Mouse (Mus musculus) embryonic facial prominence, embryonic 13.5 days (tissue): Measurements from ENCODE around the gene Tle1. TPM values are rescaled to one million over a fixed set of nuclear protein-coding genes. Genes with fewer than 3 reads are reported as not detected.
A peak's percentile ranks its signal among the peaks of the same experiment; 100 is the strongest.

ENCODE experiments used
- ATAC-seq: fragments of 200-750 bp; cut with Nextera tagmentation; 2 replicates; pipeline ENCODE4 v1.8.0; 2017; ENCODE audit warnings: low read depth; ENCODE audit not compliant: insufficient number of reproducible peaks, insufficient read depth, low FRiP score, low TSS enrichment
- H3K27ac ChIP-seq: fragments of 300-500 bp; sonication (generic); 2 replicates; pipeline ENCODE4 v1.5.1; 2015; ENCODE audit warnings: moderate library complexity, mild to moderate bottlenecking, inconsistent platforms
- H3K27me3 ChIP-seq: fragments of 300-500 bp; sonication (generic); 2 replicates; pipeline ENCODE4 v1.6.1; 2015; ENCODE audit warnings: mild to moderate bottlenecking, inconsistent platforms
- H3K36me3 ChIP-seq: fragments of 300-500 bp; sonication (generic); 2 replicates; pipeline ENCODE4 v1.6.1; 2015; ENCODE audit warnings: mild to moderate bottlenecking, inconsistent platforms
- H3K4me1 ChIP-seq: fragments of 300-500 bp; sonication (generic); 2 replicates; pipeline ENCODE4 v1.6.1; 2015; ENCODE audit warnings: inconsistent platforms
- H3K4me2 ChIP-seq: fragments of 300-500 bp; sonication (generic); 2 replicates; pipeline ENCODE4 v1.6.1; 2015; ENCODE audit warnings: moderate library complexity, mild to moderate bottlenecking, inconsistent platforms
- H3K4me3 ChIP-seq: fragments of 300-500 bp; sonication (generic); 2 replicates; pipeline ENCODE4 v1.5.1; 2015; ENCODE audit warnings: mild to moderate bottlenecking, inconsistent platforms
- H3K9ac ChIP-seq: fragments of 300-500 bp; sonication (generic); 2 replicates; pipeline ENCODE4 v1.6.1; 2015; ENCODE audit warnings: mild to moderate bottlenecking, inconsistent platforms
- H3K9me3 ChIP-seq: fragments of 300-500 bp; sonication (generic); 2 replicates; pipeline ENCODE4 v1.6.1; 2016; ENCODE audit warnings: inconsistent platforms
- whole genome bisulfite sequencing: fragments of 180-500 bp; shearing (Covaris S2); methylation state at CpG from one replicate; pipeline ENCODE4 v1.1.7; 2015; ENCODE audit warnings: mixed read lengths; 5-methylcytosine and 5-hydroxymethylcytosine counted together
- polyA plus RNA-seq: library from polyadenylated mRNA; unstranded; fragments of >200 nt; fragmentation: Nextera tagmentation; extraction: Ambion mirVana; gene quantifications from 2 replicates; pipeline ENCODE4 v1.2.1, GENCODE M21; 2015

The Tle1 gene
- polyA plus RNA-seq, 1 experiment from 2014 or later, result 36.7 TPM

DNA sequence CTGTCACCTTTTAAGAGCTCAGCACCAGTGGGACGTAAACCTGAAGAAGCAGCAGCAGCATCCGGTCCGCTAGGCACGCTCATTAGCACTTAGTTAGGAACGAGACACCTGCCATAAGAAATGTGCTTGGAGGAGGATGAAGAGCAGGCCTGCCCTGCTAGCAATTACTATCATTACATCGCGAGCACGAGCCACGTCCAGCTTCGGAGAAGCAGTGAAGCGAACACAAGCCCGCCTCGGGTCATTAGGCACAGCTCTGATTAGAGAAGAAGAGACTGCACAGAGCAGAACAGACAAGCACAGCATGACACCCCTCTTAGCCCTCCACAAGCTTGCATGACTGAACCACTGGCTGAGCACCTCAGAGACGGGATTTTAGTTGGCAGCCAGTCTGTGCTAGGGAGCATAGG lies 40.6 kb downstream of the Tle1 start:
- Histone ChIP-seq H3K27ac (no peak overlapping the region), H3K36me3 (peaks cover 50% of the 10 kb centered on the region), H3K4me3 (no peak overlapping the region), H3K27me3 (no peaks in the 10 kb centered on the region), H3K4me2 (no peak overlapping the region), H3K9me3 (no peaks in the 10 kb centered on the region), H3K4me1 (peaks cover 9% of the 10 kb centered on the region), H3K9ac (no peak overlapping the region)
- WGBS, result 47% methylated on average over 14 of the region's 14 CpGs
- ATAC-seq, result no peak

DNA sequence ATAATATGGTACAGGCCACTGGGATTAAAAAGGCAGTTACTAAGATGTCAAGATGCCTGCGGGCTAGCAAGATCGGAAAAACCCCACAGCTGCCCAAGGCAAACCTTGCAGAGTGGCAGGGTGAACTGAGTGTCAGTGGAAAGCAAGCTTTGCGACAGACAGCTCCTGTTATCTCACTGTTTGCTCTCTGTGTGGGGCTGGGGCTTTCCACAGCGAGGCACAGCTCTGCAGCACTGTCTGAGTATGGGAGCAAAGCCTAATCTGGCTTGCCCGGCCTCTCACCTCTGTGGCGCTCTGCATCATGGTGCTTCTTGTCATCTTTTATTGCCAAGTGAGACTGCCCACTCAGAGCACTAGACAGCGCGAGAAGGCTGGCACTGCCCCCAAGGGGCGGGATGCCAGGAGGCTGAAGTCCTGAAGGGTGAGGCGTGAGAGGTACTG lies 42.8 kb downstream of the Tle1 start:
- no peak overlapping the region for H3K4me2 ChIP-seq
- WGBS, result 70% methylated on average over 10 of the region's 10 CpGs
- no peaks in the 10 kb centered on the region for H3K9me3 ChIP-seq
- H3K27me3 ChIP-seq, result no peaks in the 10 kb centered on the region
- H3K27ac ChIP-seq, result no peak overlapping the region
- peaks cover 41% of the 10 kb centered on the region for H3K36me3 ChIP-seq
- ATAC-seq, result peak; percentile 26; the same call in 1 of the 2 replicates
- H3K9ac ChIP-seq, result no peak overlapping the region
- no peak overlapping the region for H3K4me3 ChIP-seq
- peaks cover 9% of the 10 kb centered on the region for H3K4me1 ChIP-seq

DNA sequence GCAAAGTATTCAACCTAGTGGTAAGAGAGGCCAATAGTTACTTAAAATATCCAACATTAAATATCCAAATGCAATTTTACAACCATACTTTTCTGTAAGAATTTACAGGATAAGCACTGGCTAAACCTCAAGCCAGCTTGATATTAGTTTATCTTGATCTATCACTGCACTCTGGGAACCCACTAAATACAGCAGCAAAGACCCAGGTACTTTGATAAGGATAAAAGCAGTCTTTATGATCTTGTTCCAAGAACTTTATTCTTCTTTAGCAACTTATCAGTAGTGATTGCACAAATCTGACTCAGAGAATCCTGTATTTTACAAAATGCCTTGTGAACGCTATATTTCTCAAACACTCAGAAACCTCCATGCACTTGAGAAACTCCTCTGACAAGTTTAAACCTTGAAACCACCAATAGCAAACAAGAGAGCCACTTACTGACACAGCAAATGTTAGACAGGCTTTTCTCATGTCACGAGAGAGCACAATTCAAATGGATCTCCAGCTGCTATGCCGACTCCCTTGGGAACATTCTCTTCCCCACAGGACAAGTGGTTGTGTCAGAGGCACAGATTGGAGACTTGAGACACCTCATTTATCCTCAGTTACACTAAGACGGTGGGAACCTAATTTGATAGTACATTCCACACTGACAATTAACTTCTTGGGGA lies 50.1 kb downstream of the Tle1 start:
- H3K36me3 ChIP-seq, result peaks cover 18% of the 10 kb centered on the region

DNA sequence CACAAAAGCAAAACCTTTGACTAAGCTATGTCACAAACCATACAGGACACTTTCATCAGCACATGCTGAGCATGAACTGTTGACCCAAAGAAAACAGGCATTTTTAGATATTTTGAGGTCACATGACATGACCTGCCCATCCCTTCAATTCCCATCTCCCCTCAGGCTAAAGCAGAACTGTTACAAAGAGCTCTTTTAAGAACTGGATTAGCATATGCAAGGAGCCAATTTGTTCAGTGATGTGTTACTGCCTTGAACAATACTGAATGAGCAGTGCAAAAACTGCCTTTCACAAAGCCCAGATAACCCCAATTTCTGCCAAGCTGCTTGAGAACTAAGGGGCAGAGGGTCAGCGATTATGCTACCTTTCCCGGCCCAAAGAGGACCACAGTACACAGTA lies 54.7 kb downstream of the Tle1 start:
- H3K4me2 ChIP-seq, result no peak overlapping the region
- H3K4me3 ChIP-seq, result no peak overlapping the region
- H3K4me1 ChIP-seq, result peaks cover 5% of the 10 kb centered on the region
- no peak for ATAC-seq
- no peak overlapping the region for H3K9ac ChIP-seq
- no peaks in the 10 kb centered on the region for H3K27me3 ChIP-seq
- WGBS, result 21% methylated on average over 2 of the region's 2 CpGs
- no peak overlapping the region for H3K27ac ChIP-seq
- H3K36me3 ChIP-seq, result peaks cover 24% of the 10 kb centered on the region
- no peaks in the 10 kb centered on the region for H3K9me3 ChIP-seq

More for the DNA sequence above, 50.1 kb downstream of the Tle1 start:
- Histone ChIP-seq H3K9ac (no peak overlapping the region), H3K27me3 (no peaks in the 10 kb centered on the region), H3K27ac (no peak overlapping the region), H3K9me3 (no peaks in the 10 kb centered on the region), H3K4me2 (no peak overlapping the region), H3K4me1 (peaks cover 5% of the 10 kb centered on the region), H3K4me3 (no peak overlapping the region)
- WGBS, result 45% methylated on average over 4 of the region's 4 CpGs
- ATAC-seq, result no peak

DNA sequence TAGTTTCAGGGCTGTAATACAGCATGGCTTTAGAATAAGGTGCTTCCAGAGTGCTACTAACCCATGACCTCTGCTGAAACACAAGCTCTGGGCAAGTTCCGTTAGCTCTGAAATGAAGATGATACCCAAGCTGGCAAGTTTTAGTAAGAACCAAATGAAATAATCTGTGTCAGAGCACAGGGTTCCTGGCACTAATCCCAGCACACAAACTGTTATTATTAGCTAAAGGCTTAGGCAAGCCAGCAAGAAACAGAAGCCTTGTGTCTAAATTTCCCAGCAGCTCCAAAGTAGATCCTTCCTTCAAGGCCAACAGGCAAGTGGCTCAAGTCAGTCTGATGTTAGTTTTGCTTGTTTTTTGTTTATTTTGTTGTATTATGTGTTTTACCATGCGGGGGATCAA lies 56.2 kb downstream of the Tle1 start:
- peaks cover 38% of the 10 kb centered on the region for H3K36me3 ChIP-seq
- no peak overlapping the region for H3K27ac ChIP-seq
- WGBS, result 63% methylated on average over 2 of the region's 2 CpGs

DNA sequence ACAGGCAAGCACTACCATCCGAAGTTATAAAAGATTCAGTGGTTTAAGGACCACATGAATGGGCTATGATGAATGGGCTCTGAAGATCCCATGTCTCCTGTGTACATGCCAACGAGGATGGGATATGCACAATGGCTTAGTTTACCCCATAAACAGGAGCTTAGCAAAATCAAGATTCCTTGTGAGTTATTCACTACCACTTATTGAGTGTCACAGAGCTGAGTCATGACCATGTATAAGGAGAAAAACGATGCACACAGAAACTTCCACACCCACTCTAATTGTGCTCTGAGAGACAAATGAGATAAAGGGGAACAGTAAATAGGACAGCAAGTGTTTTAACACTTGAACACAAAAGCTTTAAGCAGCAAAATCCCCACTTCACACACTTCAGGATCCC lies 60.0 kb downstream of the Tle1 start:
- no peak for ATAC-seq
- Histone ChIP-seq H3K27me3 (no peaks in the 10 kb centered on the region), H3K36me3 (peaks cover 67% of the 10 kb centered on the region), H3K4me1 (no peaks in the 10 kb centered on the region), H3K9me3 (no peaks in the 10 kb centered on the region), H3K27ac (no peak overlapping the region), H3K9ac (no peak overlapping the region), H3K4me3 (no peak overlapping the region), H3K4me2 (no peak overlapping the region)
- 85% methylated on average over 3 of the region's 3 CpGs for WGBS

More for the DNA sequence above, 56.2 kb downstream of the Tle1 start:
- no peaks in the 10 kb centered on the region for H3K9me3 ChIP-seq
- H3K4me1 ChIP-seq, result peaks cover 5% of the 10 kb centered on the region
- no peak for ATAC-seq
- no peak overlapping the region for H3K9ac ChIP-seq
- no peak overlapping the region for H3K4me2 ChIP-seq
- no peak overlapping the region for H3K4me3 ChIP-seq
- no peaks in the 10 kb centered on the region for H3K27me3 ChIP-seq

DNA sequence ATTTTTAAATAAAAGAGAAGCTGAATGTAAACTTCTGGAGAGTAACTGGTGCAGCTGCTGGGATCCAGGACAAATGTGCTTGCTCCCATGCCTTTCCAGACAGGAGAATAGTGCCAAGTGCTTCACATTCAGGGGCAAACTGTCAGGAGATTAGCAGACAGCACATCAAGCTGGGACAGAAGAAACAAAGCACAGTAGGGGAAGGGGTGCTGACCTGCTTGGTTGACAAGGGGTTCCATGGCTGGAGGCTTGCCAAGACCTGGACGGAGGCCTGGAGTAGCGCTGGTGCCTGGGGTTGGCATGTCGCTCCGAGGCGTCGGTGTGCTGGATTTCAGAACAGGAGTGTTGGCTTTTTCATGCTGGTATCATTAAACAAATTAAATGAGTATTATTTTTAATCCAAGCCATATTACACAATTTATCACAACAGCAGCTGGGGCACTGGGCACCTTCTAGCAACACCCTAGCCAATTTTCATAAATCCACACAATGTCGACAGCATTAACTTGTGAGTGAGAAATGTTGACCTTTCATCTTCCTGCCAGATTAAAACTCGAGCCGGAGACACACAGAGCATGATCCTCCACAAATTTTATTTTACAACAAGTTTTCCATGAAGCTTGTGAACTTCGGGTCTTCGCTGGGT lies 61.1 kb downstream of the Tle1 start:
- Histone ChIP-seq H3K4me2 (no peak overlapping the region), H3K9me3 (no peaks in the 10 kb centered on the region), H3K27ac (no peak overlapping the region), H3K4me3 (no peak overlapping the region), H3K9ac (no peak overlapping the region), H3K4me1 (no peaks in the 10 kb centered on the region), H3K36me3 (peaks cover 67% of the 10 kb centered on the region), H3K27me3 (no peaks in the 10 kb centered on the region)
- WGBS, result 93% methylated on average over 11 of the region's 11 CpGs
- ATAC-seq, result no peak

- H3K4me2 ChIP-seq, result no peak overlapping the region
- H3K9me3 ChIP-seq, result no peaks in the 10 kb centered on the region
- no peak overlapping the region for H3K9ac ChIP-seq
- H3K27ac ChIP-seq, result no peak overlapping the region
- no peaks in the 10 kb centered on the region for H3K27me3 ChIP-seq
- no peak overlapping the region for H3K4me3 ChIP-seq
- 95% methylated on average over 11 of the region's 11 CpGs for WGBS
- no peaks in the 10 kb centered on the region for H3K4me1 ChIP-seq
- peaks cover 66% of the 10 kb centered on the region for H3K36me3 ChIP-seq
- peak; percentile 48; the same call in 1 of the 2 replicates for ATAC-seq
Measured at GRCm38 (mm10) chr4:72138264-72139080, 62.2 kb downstream of the Tle1 start.

- H3K36me3 ChIP-seq, result peaks cover 67% of the 10 kb centered on the region
- H3K4me1 ChIP-seq, result no peaks in the 10 kb centered on the region
- no peak overlapping the region for H3K27ac ChIP-seq
- H3K27me3 ChIP-seq, result no peaks in the 10 kb centered on the region
- H3K4me2 ChIP-seq, result no peak overlapping the region
- H3K4me3 ChIP-seq, result no peak overlapping the region
- WGBS, result 75% methylated on average over 3 of the region's 3 CpGs
- H3K9ac ChIP-seq, result no peak overlapping the region
- H3K9me3 ChIP-seq, result no peaks in the 10 kb centered on the region
- no peak for ATAC-seq
Measured at GRCm38 (mm10) chr4:72132646-72133045, 68.1 kb downstream of the Tle1 start.

- no peak overlapping the region for H3K4me3 ChIP-seq
- no peak overlapping the region for H3K9ac ChIP-seq
- H3K9me3 ChIP-seq, result no peaks in the 10 kb centered on the region
- H3K27ac ChIP-seq, result no peak overlapping the region
- H3K4me2 ChIP-seq, result no peak overlapping the region
- WGBS, result 68% methylated on average over 2 of the region's 2 CpGs
- ATAC-seq, result no peak
- no peaks in the 10 kb centered on the region for H3K27me3 ChIP-seq
- H3K4me1 ChIP-seq, result no peaks in the 10 kb centered on the region
- peaks cover 69% of the 10 kb centered on the region for H3K36me3 ChIP-seq
Measured at GRCm38 (mm10) chr4:72127596-72127995, 73.1 kb downstream of the Tle1 start.

DNA sequence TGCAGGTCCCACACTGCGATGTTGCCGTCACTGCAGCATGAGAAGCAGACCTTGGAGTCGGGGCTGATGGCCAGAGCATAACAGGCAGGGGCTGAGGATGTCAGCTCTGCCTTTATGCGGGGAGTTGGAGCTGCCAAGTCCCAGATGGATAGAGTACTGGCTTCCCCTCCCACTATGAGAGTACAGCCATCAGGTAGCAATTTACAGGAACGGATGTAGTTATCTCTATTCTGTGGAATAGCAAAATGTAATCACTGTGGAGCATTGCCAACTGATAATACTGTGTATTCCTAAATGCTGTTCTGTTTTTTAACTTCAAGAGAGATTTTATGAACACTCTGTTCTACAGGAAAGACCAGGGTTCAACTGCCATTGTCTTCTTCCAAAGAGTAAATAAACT lies 75.9 kb downstream of the Tle1 start:
- no peak overlapping the region for H3K9ac ChIP-seq
- no peak overlapping the region for H3K4me2 ChIP-seq
- 76% methylated on average over 5 of the region's 5 CpGs for WGBS
- H3K27ac ChIP-seq, result no peak overlapping the region
- H3K9me3 ChIP-seq, result no peaks in the 10 kb centered on the region
- no peaks in the 10 kb centered on the region for H3K27me3 ChIP-seq
- H3K4me3 ChIP-seq, result no peak overlapping the region
- H3K36me3 ChIP-seq, result peaks cover 72% of the 10 kb centered on the region
- H3K4me1 ChIP-seq, result no peaks in the 10 kb centered on the region
- no peak for ATAC-seq
